Mouse (Mus musculus) gastrocnemius, postnatal 25 days (tissue): Measurements from ENCODE around the gene Fsip1. TPM values are rescaled to one million over a fixed set of nuclear protein-coding genes. Genes with fewer than 3 reads are reported as not detected.

Source experiments
- DNase-seq: peaks from one replicate; pipeline ENCODE4 v3.0.0; 2022
- microRNA-seq, 2 experiments: library from miRNA; unstranded; fragments of <30 nt; microRNA quantifications; one replicate each; pipeline ENCODE4 v1.2.0; 2021; ENCODE audit warnings: borderline replicate concordance in 2 of 2
- total RNA-seq, 2 experiments: library from RNA; stranded (reverse); gene quantifications; 1 replicate in 1 of 2; 2 replicates in 1 of 2; pipeline ENCODE4 v1.2.3; 2021

The Fsip1 gene
- total RNA-seq, 2 experiments from 2014 or later, result not detected

DNA sequence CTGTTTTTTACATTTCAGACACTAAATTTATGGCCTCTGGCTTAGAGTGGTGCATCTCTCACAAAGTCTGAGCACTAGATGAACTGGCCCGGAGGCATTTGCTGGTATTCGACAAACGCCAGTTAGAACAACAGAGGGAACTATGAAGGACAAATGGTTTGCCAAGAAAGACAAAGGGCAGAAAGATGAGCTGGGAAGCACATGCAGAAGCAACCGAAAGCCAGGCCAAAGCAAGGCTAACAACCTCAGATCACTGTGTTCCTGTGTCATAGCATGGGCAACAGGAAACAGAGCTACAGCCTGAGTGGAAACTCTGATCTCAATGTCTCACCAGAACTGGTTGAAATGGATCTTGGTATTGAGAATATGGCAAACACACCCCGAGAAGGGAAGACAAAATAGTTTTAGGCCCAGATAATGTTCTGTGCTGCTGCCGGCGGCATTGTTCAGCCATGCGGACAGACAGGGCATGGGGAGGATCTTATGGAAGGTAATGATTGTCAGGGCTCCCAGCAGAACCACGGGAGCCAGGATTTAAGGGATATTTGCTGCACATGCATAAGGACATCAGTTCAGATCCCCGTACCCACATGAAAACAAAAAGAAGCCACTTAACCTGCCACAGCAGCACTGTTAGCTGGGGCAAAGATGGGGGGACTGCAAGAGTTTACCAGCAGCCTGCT lies 169.6 kb downstream of the Fsip1 start:
- DNase-seq, result no peak

DNA sequence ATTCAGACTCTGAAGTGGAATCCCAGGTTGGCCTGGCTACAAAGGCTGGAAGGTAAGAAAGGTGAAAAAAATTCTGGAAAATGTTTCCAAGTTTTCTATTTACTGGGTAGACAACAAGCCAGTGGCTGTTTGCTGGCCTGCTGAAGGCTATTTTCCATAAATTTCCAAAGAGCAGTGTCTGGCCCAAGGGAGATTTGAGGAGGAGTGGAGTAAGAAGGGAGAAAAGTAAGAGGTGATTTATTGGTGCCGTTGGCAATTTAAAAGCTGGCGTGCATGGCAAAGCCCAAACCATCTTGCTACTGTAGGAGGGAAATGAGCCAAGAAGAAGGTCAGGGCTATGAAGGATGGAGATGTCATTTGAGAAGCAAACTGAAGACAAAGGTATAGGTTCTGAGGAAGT lies 171.1 kb downstream of the Fsip1 start:
- no peak for DNase-seq

DNA sequence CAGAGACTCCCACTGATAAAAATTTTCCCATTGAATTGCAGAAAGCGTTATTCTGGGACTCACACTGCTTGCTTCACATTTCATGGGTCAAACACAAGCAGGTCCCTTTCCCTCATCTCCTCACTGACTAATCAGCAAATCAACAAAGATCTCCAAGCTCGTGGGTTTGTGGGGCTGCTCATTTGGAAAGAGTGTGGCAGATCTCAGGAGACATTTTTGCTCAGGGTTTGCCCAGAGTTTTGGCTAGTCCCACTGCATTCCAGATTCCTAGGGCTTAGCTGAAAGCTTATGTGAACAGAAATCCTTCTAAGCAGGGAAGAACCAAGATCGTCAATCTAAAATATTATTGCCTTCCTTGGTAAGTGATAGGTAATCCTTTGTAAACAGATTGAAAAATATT lies 172.1 kb downstream of the Fsip1 start:
- no peak for DNase-seq

DNA sequence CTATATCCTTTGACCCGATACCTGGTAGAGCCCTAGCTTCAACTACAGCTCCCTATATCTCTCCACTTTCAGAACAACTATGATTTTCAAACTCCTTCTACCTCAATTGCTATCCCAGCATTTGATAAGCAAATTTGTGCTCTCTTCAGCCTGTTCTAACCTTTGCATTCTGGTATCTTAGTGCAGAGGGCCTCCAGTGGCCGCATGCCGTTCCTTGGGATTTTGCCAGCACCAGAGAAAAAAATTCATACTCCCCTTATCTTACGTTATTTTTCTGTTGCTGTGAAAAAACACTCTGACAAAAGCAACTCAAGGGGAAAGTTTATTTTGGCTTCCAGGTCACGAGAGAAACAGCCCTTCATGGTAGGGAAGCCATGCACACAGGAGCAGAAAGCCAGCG lies 173.1 kb downstream of the Fsip1 start:
- DNase-seq, result no peak

DNA sequence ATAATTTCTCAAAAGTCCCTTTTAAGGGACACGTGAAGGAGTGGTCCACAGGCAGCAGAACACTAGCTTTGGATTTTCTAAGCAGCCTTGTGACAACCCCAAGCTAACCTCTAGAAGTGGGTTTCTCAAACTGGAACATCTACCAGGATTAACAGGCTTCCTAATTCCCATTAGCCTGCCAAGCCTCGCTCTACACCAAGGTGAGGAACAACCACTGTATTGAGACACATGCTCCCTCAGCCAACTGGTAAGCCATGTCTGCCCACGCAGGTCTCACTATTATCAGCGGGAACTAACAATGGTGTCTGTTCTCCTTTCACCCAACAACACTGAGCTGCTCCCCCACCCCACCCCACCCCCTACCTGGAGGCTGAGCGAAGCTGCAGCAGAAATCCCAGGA lies 175.2 kb downstream of the Fsip1 start:
- no peak for DNase-seq

Small RNAs within 50 kb of the gene (microRNA-seq; reads per million reads assigned to microRNA genes)
- 0 reads per million in 2 experiments for gene Gm22800

Other genes starting within 250 kb of the Fsip1 start
- gene Thbs1, start 145.1 kb downstream of the Fsip1 start, total RNA-seq, result 10 to 100 TPM in 1 of 2 experiments, 1 to 10 TPM in 1; 6.4 to 11.3 TPM
- gene Gpr176, start 116.5 kb upstream of the Fsip1 start, total RNA-seq, result under 1 TPM; 0.08 to 0.16 TPM
- 1 to 10 TPM; 3.4 to 3.5 TPM for gene Eif2ak4, start 131.7 kb upstream of the Fsip1 start, total RNA-seq
- gene Srp14, start 222.7 kb upstream of the Fsip1 start, total RNA-seq, result 100 to 1,000 TPM; 129 to 134 TPM